Mouse (Mus musculus) CH12.LX (cell line): Measurements from ENCODE around the gene Teddm3. TPM values are rescaled to one million over a fixed set of nuclear protein-coding genes. Genes with fewer than 3 reads are reported as not detected.
A peak's percentile ranks its signal among the peaks of the same experiment; 100 is the strongest.
"Not testable (repeated sequence)": the region's sequence is repeated elsewhere in the genome, so short reads cannot be mapped to it uniquely, and the experiment has no call there.

Experiments used
- DNase-seq: peaks from one replicate; pipeline ENCODE4 v3.0.0-alpha.2; 2013; ENCODE audit errors: extremely low read depth
- H3K27ac ChIP-seq: 2 replicates; pipeline ENCODE4 v1.5.1; 2012; ENCODE audit warnings: low read depth, mild to moderate bottlenecking, control low read depth, moderate library complexity; ENCODE audit not compliant: insufficient read depth
- H3K27me3 ChIP-seq: replicated peaks from 2 replicates; pipeline ENCODE3; 2012; ENCODE audit warnings: inconsistent platforms
- H3K36me3 ChIP-seq, 2 experiments: replicated peaks in 1 of 2; 2 replicates each; pipeline versions ENCODE3 to v1.6.1; 2012; ENCODE audit warnings: inconsistent platforms in 1 of 2, low read length in 1 of 2, mild to moderate bottlenecking in 1 of 2, mixed read lengths in 1 of 2, moderate library complexity in 1 of 2; ENCODE audit not compliant: control insufficient read depth in 1 of 2, insufficient read depth in 1 of 2
- H3K4me1 ChIP-seq, 2 experiments: 2 replicates each; pipeline ENCODE4 v1.6.1; 2012; ENCODE audit warnings: inconsistent platforms in 1 of 2, moderate library complexity in 1 of 2; ENCODE audit not compliant: insufficient read depth in 2 of 2, control insufficient read depth in 1 of 2
- H3K4me2 ChIP-seq: 2 replicates; pipeline ENCODE4 v1.6.1; 2012; ENCODE audit warnings: low read depth, mild to moderate bottlenecking, control low read depth; ENCODE audit not compliant: poor library complexity, insufficient read depth, severe bottlenecking
- H3K4me3 ChIP-seq, 3 experiments: fragments of 150-350 bp in 1 of 3; sonication (generic) in 1 of 3; replicated peaks in 1 of 3; 2 replicates each; pipeline versions ENCODE3 to v1.5.1; 2011 to 2012; ENCODE audit warnings: low read depth in 2 of 3, low read length in 2 of 3, mild to moderate bottlenecking in 2 of 3, moderate library complexity in 2 of 3, control low read depth in 1 of 3, improper control_type of control experiment in 1 of 3, inconsistent platforms in 1 of 3, mixed read lengths in 1 of 3; ENCODE audit not compliant: poor library complexity in 1 of 3
- H3K79me2 ChIP-seq: replicated peaks from 2 replicates; pipeline ENCODE4 v1.6.1; 2012; ENCODE audit warnings: mild to moderate bottlenecking, moderate library complexity; ENCODE audit not compliant: control insufficient read depth, poor library complexity, insufficient read depth, severe bottlenecking; ENCODE audit errors: extremely low read depth
- H3K9ac ChIP-seq: 2 replicates; pipeline ENCODE4 v1.6.1; 2012; ENCODE audit warnings: low read depth, mild to moderate bottlenecking, control low read depth, moderate library complexity; ENCODE audit not compliant: insufficient read depth
- H3K9me3 ChIP-seq: replicated peaks from 2 replicates; pipeline ENCODE3; 2012; ENCODE audit warnings: low read length, inconsistent platforms, mixed read lengths
- CHD2 ChIP-seq: IDR thresholded peaks from 2 replicates; pipeline ENCODE4 v1.6.1; 2011; ENCODE audit warnings: low read length, improper control_type of control experiment
- EP300 ChIP-seq: IDR thresholded peaks from 2 replicates; pipeline ENCODE4 v1.6.1; 2011; ENCODE audit warnings: low read length, improper control_type of control experiment
- HCFC1 ChIP-seq: IDR thresholded peaks from 2 replicates; pipeline ENCODE4 v1.6.1; 2012; ENCODE audit warnings: low read depth, mild to moderate bottlenecking, inconsistent platforms, low read length, improper control_type of control experiment
- IRF4 ChIP-seq: IDR thresholded peaks from 2 replicates; pipeline ENCODE4 v1.6.1; 2014; ENCODE audit warnings: low read depth, mild to moderate bottlenecking, inconsistent platforms, low read length, improper control_type of control experiment
- MEF2A ChIP-seq: IDR thresholded peaks from 2 replicates; pipeline ENCODE4 v1.6.1; 2014; ENCODE audit warnings: low read depth, mild to moderate bottlenecking, inconsistent platforms, low read length, improper control_type of control experiment, borderline replicate concordance
- USF1 ChIP-seq: IDR thresholded peaks from 2 replicates; pipeline ENCODE4 v1.6.1; 2014; ENCODE audit warnings: low read depth, mild to moderate bottlenecking, inconsistent platforms, low read length, improper control_type of control experiment
- ZNF384 ChIP-seq: IDR thresholded peaks from 2 replicates; pipeline ENCODE4 v1.6.1; 2012; ENCODE audit warnings: low read depth, low read length, improper control_type of control experiment, inconsistent platforms
- dilution Hi-C: fragments of 300-500 bp; cut with MboI; formaldehyde crosslinking; loops from 2 replicates; pipeline ENCODE4 v1.14.3; 2020; ENCODE audit warnings: low sequenced_read_pairs; ENCODE audit not compliant: extremely low pct_unique_long_range_greater_than_20kb, extremely low pct_ligation_motif_present
- in situ Hi-C: fragments of 300-500 bp; cut with MboI; formaldehyde crosslinking; loops from 3 replicates; pipeline ENCODE4 v1.14.3; 2019; ENCODE audit warnings: low sequenced_read_pairs, low pct_ligation_motif_present, low pct_unique_long_range_greater_than_20kb, mixed read lengths
- polyA plus RNA-seq: library from polyadenylated mRNA; unstranded; fragments of >175 nt; gene quantifications from 2 replicates; pipeline ENCODE4 v1.2.1, GENCODE M21; 2012; ENCODE audit warnings: low read depth; ENCODE audit not compliant: insufficient read length
- total RNA-seq, 2 experiments: library from RNA; depleted of rRNA; stranded (reverse); fragments of 300-350 nt in 1 of 2; fragments of >200 nt in 1 of 2; gene quantifications; 2 replicates each; pipeline ENCODE4 v1.2.3; 2012 to 2014

Teddm3 gene
- total and polyA plus RNA-seq, 3 experiments, result not detected

DNA sequence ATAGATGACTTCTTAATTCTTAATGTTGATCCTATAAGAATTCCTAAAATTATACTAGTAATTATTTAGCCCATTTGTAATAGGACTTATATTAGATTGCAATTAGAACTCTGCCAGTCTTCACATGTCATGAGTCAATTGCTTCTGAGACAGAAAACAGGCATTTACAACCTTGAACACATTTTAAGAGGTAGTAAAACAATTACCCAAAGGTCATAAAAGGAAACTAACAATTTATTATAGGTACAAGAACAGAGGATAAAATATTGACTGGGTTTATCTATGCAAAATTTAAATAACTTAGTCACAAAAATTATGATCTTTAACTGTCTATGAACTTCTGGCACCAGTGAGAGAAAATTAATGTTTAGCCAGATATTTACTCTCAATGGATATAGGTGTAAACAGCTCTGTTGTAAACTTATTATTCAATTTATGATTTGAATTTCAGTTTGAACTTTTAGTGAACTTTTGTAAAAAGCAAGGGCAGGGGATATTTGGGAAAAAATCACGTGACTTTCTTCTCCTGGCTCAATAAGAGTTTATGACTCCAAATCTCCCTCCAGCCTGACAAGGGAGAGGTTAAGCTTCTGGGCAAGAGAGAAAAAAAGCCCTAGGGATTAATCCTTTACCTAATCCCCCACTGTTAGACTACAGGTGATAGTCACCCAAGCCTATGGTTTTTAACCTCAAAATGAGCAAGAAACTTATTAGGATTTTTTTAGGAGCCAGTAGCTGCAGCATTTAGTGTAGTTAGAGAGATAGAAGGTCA lies 17.3 kb downstream of the Teddm3 start:
- Histone ChIP-seq H3K27me3 (no peaks in the 10 kb centered on the region), H3K4me1 (no peaks in the 10 kb centered on the region)
- dilution Hi-C loops, result no loop called here
- TF ChIP-seq MEF2A (no peak), CHD2 (no peak), USF1 (no peak), HCFC1 (no peak)
- TF ChIP-seq, all 38 proteins: peak for 0
- H3K79me2 ChIP-seq, result no peaks in the 10 kb centered on the region
- DNase-seq, result no peak
- peaks cover 4% of the 10 kb centered on the region for H3K9me3 ChIP-seq
- H3K4me3 ChIP-seq, result no peak overlapping the region
- H3K4me2 ChIP-seq, result no peak overlapping the region
- H3K27ac ChIP-seq, result no peak overlapping the region
- in situ Hi-C loops, result no loop called here
- H3K36me3 ChIP-seq, result no peaks in the 10 kb centered on the region
- no peak overlapping the region for H3K9ac ChIP-seq

DNA sequence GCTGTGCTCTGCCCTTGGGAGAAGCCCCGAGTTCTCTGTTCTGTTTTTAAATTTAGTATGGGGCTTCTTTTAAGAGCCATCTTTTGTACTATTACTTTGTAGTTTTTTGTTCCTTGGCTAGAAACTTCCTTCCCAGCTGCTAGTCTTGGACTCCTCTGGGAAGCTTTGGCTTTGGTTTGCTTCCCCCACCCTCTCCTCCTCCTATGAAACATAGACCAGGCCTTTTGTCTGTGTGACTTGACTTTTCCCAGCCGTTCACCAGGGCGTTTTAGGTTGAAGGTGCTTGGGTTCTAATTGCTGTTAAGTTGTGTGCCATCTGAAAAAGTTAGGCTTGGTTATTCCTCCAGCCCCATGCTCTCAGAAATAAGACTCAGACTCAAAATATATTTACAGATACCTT lies 26.1 kb downstream of the Teddm3 start:
- H3K9me3 ChIP-seq, H3K9ac ChIP-seq, H3K27me3 ChIP-seq, H3K36me3 ChIP-seq, in situ Hi-C loops, DNase-seq, H3K79me2 ChIP-seq, dilution Hi-C loops, H3K4me3 ChIP-seq, H3K27ac ChIP-seq, H3K4me1 ChIP-seq, H3K4me2 ChIP-seq: not testable (repeated sequence)

DNA sequence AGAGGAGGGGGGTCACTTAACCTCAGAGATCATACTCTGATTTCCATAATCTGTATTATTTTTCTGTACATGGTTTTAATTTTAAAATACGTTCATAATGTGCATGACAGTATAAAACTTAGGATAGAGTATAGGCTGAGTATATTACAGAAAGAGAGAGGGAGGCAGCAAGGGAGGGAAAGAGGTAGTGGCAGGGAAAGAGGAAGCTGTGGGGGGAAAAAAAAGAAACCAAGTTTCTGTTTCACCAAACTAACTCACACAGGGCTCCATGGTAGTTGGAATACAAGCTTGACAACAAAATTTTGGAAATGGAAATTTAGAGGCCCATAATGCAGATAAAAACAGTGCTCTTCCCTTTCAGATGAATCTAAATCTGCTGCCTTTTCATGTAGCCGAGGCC lies 31.0 kb downstream of the Teddm3 start:
- dilution Hi-C loops, H3K9ac ChIP-seq, in situ Hi-C loops, H3K79me2 ChIP-seq, H3K4me3 ChIP-seq, H3K36me3 ChIP-seq, H3K4me2 ChIP-seq, H3K9me3 ChIP-seq, H3K27ac ChIP-seq, H3K27me3 ChIP-seq: not testable (repeated sequence)
- peak; percentile 59 for DNase-seq
- peaks cover 0 to 17% of the 10 kb centered on the region in 2 experiments; a peak in 2 of 4 replicates for H3K4me1 ChIP-seq
- peak; percentile 70 for TF ChIP-seq EP300
- TF ChIP-seq IRF4, result 0 out of 2 replicates have a peak, but pooled peaks have one; percentile 22
- TF ChIP-seq ZNF384, result peak; percentile 54; the same call in 1 of the 2 replicates
